Mouse (Mus musculus): ENCODE data around the gene Hdgfl2. TPM values are rescaled to one million over a fixed set of nuclear protein-coding genes. Genes with fewer than 3 reads are reported as not detected.

The Hdgfl2 gene
- polyA plus RNA-seq, 1 experiment from 2014 or later: 150 TPM

GRCm38 (mm10) chr17:56124377-56125275 lies 45.2 kb downstream of the Hdgfl2 start:
- DNase-seq (ENCODE audit: low spot score): peak; percentile 84
- Histone ChIP-seq H3K27me3 (ENCODE audit: control insufficient read depth, insufficient read depth, low read length) (peaks cover 46% of the 10 kb centered on the region), H3K4me1 (replicated peaks; ENCODE audit: control insufficient read depth, insufficient read depth, low read length) (peaks cover 5% of the 10 kb centered on the region), H3K27ac (ENCODE audit: low read depth, low read length) (no peak overlapping the region), H3K4me3 (ENCODE audit: low read depth, low read length) (peak overlapping the region; percentile 29), H3K36me3 (ENCODE audit: control insufficient read depth, insufficient read depth, low read length) (no peaks in the 10 kb centered on the region; the same call in 1 of the 2 replicates), H3K9ac (ENCODE audit: low read length) (peak overlapping the region; percentile 43), H3K9me3 (ENCODE audit: control insufficient read depth, low read length) (peaks cover 10% of the 10 kb centered on the region), H3K4me2 (ENCODE audit: low read depth, low read length, severe bottlenecking) (peak overlapping the region; percentile 62)
- peak; percentile 34; the same call in 1 of the 2 replicates for ATAC-seq (replicated peaks; ENCODE audit: low FRiP score)
- WGBS: 10% methylated on average over 58 of the region's 59 CpGs

GRCm38 (mm10) chr17:56125276-56125630 lies 45.8 kb downstream of the Hdgfl2 start:
- H3K36me3 ChIP-seq (ENCODE audit: control insufficient read depth, insufficient read depth, low read length): no peaks in the 10 kb centered on the region; the same call in 1 of the 2 replicates
- 0 out of 2 replicates have a peak, but pooled peaks have one; percentile 37 for ATAC-seq (replicated peaks; ENCODE audit: low FRiP score)
- peaks cover 5% of the 10 kb centered on the region for H3K4me1 ChIP-seq (replicated peaks; ENCODE audit: control insufficient read depth, insufficient read depth, low read length)
- WGBS: 86% methylated on average over 4 of the region's 4 CpGs
- H3K4me3 ChIP-seq (ENCODE audit: low read depth, low read length): no peak overlapping the region
- DNase-seq (ENCODE audit: low spot score): no peak
- no peak overlapping the region for H3K4me2 ChIP-seq (ENCODE audit: low read depth, low read length, severe bottlenecking)
- H3K9me3 ChIP-seq (ENCODE audit: control insufficient read depth, low read length): peaks cover 10% of the 10 kb centered on the region
- H3K9ac ChIP-seq (ENCODE audit: low read length): no peak overlapping the region
- peaks cover 40% of the 10 kb centered on the region for H3K27me3 ChIP-seq (ENCODE audit: control insufficient read depth, insufficient read depth, low read length)
- H3K27ac ChIP-seq (ENCODE audit: low read depth, low read length): no peak overlapping the region

- H3K36me3 ChIP-seq (ENCODE audit: control insufficient read depth, insufficient read depth, low read length): no peaks in the 10 kb centered on the region; the same call in 1 of the 2 replicates
- WGBS: 81% methylated on average over 11 of the region's 11 CpGs
- DNase-seq (ENCODE audit: low spot score) (no peak), ATAC-seq (replicated peaks; ENCODE audit: low FRiP score) (no peak)
- peaks cover 10% of the 10 kb centered on the region for H3K9me3 ChIP-seq (ENCODE audit: control insufficient read depth, low read length)
- H3K4me3 ChIP-seq (ENCODE audit: low read depth, low read length): no peak overlapping the region
- H3K4me1 ChIP-seq (replicated peaks; ENCODE audit: control insufficient read depth, insufficient read depth, low read length): peaks cover 5% of the 10 kb centered on the region
- H3K9ac ChIP-seq (ENCODE audit: low read length): no peak overlapping the region
- no peak overlapping the region for H3K27ac ChIP-seq (ENCODE audit: low read depth, low read length)
- peaks cover 31% of the 10 kb centered on the region for H3K27me3 ChIP-seq (ENCODE audit: control insufficient read depth, insufficient read depth, low read length)
- H3K4me2 ChIP-seq (ENCODE audit: low read depth, low read length, severe bottlenecking): no peak overlapping the region
These were observed 46.7 kb downstream of the Hdgfl2 start for GRCm38 (mm10) chr17:56126175-56126574.

GRCm38 (mm10) chr17:56128246-56128645 lies 48.8 kb downstream of the Hdgfl2 start:
- Histone ChIP-seq H3K4me1 (replicated peaks; ENCODE audit: control insufficient read depth, insufficient read depth, low read length) (peaks cover 5% of the 10 kb centered on the region), H3K27ac (ENCODE audit: low read depth, low read length) (no peak overlapping the region), H3K36me3 (ENCODE audit: control insufficient read depth, insufficient read depth, low read length) (no peaks in the 10 kb centered on the region; the same call in 1 of the 2 replicates), H3K4me3 (ENCODE audit: low read depth, low read length) (no peak overlapping the region), H3K27me3 (ENCODE audit: control insufficient read depth, insufficient read depth, low read length) (peaks cover 20% of the 10 kb centered on the region), H3K4me2 (ENCODE audit: low read depth, low read length, severe bottlenecking) (no peak overlapping the region), H3K9ac (ENCODE audit: low read length) (no peak overlapping the region), H3K9me3 (ENCODE audit: control insufficient read depth, low read length) (no peaks in the 10 kb centered on the region)
- WGBS: 89% methylated on average over 15 of the region's 15 CpGs
- ATAC-seq (replicated peaks; ENCODE audit: low FRiP score): no peak
- no peak for DNase-seq (ENCODE audit: low spot score)

GRCm38 (mm10) chr17:56131136-56131535 lies 51.7 kb downstream of the Hdgfl2 start:
- Histone ChIP-seq H3K4me3 (ENCODE audit: low read depth, low read length) (no peak overlapping the region), H3K36me3 (ENCODE audit: control insufficient read depth, insufficient read depth, low read length) (no peaks in the 10 kb centered on the region; the same call in 1 of the 2 replicates), H3K9me3 (ENCODE audit: control insufficient read depth, low read length) (no peaks in the 10 kb centered on the region), H3K27me3 (ENCODE audit: control insufficient read depth, insufficient read depth, low read length) (no peaks in the 10 kb centered on the region; the same call in 1 of the 2 replicates), H3K9ac (ENCODE audit: low read length) (no peak overlapping the region), H3K27ac (ENCODE audit: low read depth, low read length) (no peak overlapping the region), H3K4me2 (ENCODE audit: low read depth, low read length, severe bottlenecking) (no peak overlapping the region), H3K4me1 (replicated peaks; ENCODE audit: control insufficient read depth, insufficient read depth, low read length) (peaks cover 2% of the 10 kb centered on the region; the same call in 1 of the 2 replicates)
- WGBS: 93% methylated on average over 10 of the region's 10 CpGs
- DNase-seq (ENCODE audit: low spot score) (no peak), ATAC-seq (replicated peaks; ENCODE audit: low FRiP score) (no peak)

GRCm38 (mm10) chr17:56131814-56132213 lies 52.4 kb downstream of the Hdgfl2 start:
- no peaks in the 10 kb centered on the region; the same call in 1 of the 2 replicates for H3K27me3 ChIP-seq (ENCODE audit: control insufficient read depth, insufficient read depth, low read length)

GRCm38 (mm10) chr17:56132661-56133060 lies 53.2 kb downstream of the Hdgfl2 start:
- 4% methylated on average over 14 of the region's 14 CpGs for WGBS

More at GRCm38 (mm10) chr17:56131814-56132213, 52.4 kb downstream of the Hdgfl2 start:
- Histone ChIP-seq H3K9me3 (ENCODE audit: control insufficient read depth, low read length) (no peaks in the 10 kb centered on the region), H3K27ac (ENCODE audit: low read depth, low read length) (no peak overlapping the region), H3K4me1 (replicated peaks; ENCODE audit: control insufficient read depth, insufficient read depth, low read length) (peaks cover 2% of the 10 kb centered on the region; the same call in 1 of the 2 replicates), H3K9ac (ENCODE audit: low read length) (no peak overlapping the region), H3K36me3 (ENCODE audit: control insufficient read depth, insufficient read depth, low read length) (no peaks in the 10 kb centered on the region; the same call in 1 of the 2 replicates), H3K4me3 (ENCODE audit: low read depth, low read length) (no peak overlapping the region), H3K4me2 (ENCODE audit: low read depth, low read length, severe bottlenecking) (no peak overlapping the region)
- WGBS: 40% methylated on average over 7 of the region's 7 CpGs
- ATAC-seq (replicated peaks; ENCODE audit: low FRiP score): no peak
- peak; percentile 86 for DNase-seq (ENCODE audit: low spot score)

GRCm38 (mm10) chr17:56133457-56134363 lies 54.3 kb downstream of the Hdgfl2 start:
- no peaks in the 10 kb centered on the region for H3K9me3 ChIP-seq (ENCODE audit: control insufficient read depth, low read length)
- H3K4me2 ChIP-seq (ENCODE audit: low read depth, low read length, severe bottlenecking): peak overlapping the region; percentile 40
- DNase-seq (ENCODE audit: low spot score) (no peak), ATAC-seq (replicated peaks; ENCODE audit: low FRiP score) (peak; percentile 25; the same call in 1 of the 2 replicates)
- peaks cover 2% of the 10 kb centered on the region; the same call in 1 of the 2 replicates for H3K4me1 ChIP-seq (replicated peaks; ENCODE audit: control insufficient read depth, insufficient read depth, low read length)
- no peak overlapping the region for H3K27ac ChIP-seq (ENCODE audit: low read depth, low read length)
- no peak overlapping the region for H3K9ac ChIP-seq (ENCODE audit: low read length)
- WGBS: 19% methylated on average over 19 of the region's 21 CpGs
- H3K36me3 ChIP-seq (ENCODE audit: control insufficient read depth, insufficient read depth, low read length): no peaks in the 10 kb centered on the region
- peaks cover 7% of the 10 kb centered on the region for H3K27me3 ChIP-seq (ENCODE audit: control insufficient read depth, insufficient read depth, low read length)
- H3K4me3 ChIP-seq (ENCODE audit: low read depth, low read length): peak overlapping the region; percentile 1; the same call in 1 of the 2 replicates

More at GRCm38 (mm10) chr17:56132661-56133060, 53.2 kb downstream of the Hdgfl2 start:
- no peak overlapping the region for H3K9ac ChIP-seq (ENCODE audit: low read length)
- peaks cover 2% of the 10 kb centered on the region; the same call in 1 of the 2 replicates for H3K4me1 ChIP-seq (replicated peaks; ENCODE audit: control insufficient read depth, insufficient read depth, low read length)
- H3K9me3 ChIP-seq (ENCODE audit: control insufficient read depth, low read length): no peaks in the 10 kb centered on the region
- no peak overlapping the region for H3K27ac ChIP-seq (ENCODE audit: low read depth, low read length)
- H3K27me3 ChIP-seq (ENCODE audit: control insufficient read depth, insufficient read depth, low read length): no peaks in the 10 kb centered on the region; the same call in 1 of the 2 replicates
- DNase-seq (ENCODE audit: low spot score) (peak; percentile 77), ATAC-seq (replicated peaks; ENCODE audit: low FRiP score) (0 out of 2 replicates have a peak, but pooled peaks have one; percentile 7)
- H3K4me2 ChIP-seq (ENCODE audit: low read depth, low read length, severe bottlenecking): no peak overlapping the region
- no peaks in the 10 kb centered on the region; the same call in 1 of the 2 replicates for H3K36me3 ChIP-seq (ENCODE audit: control insufficient read depth, insufficient read depth, low read length)
- no peak overlapping the region for H3K4me3 ChIP-seq (ENCODE audit: low read depth, low read length)
